Mouse (Mus musculus) midbrain, embryonic 12.5 days (tissue): Measurements from ENCODE around the gene Usp4. TPM values are rescaled to one million over a fixed set of nuclear protein-coding genes. Genes with fewer than 3 reads are reported as not detected.

Experiments used
- ATAC-seq: fragments of 200-750 bp; cut with Nextera tagmentation; 2 replicates; pipeline ENCODE4 v1.8.0; 2017; ENCODE audit warnings: low read depth, moderate TSS enrichment, moderate library complexity; ENCODE audit not compliant: low FRiP score
- H3K27ac ChIP-seq: fragments of 300-500 bp; sonication (generic); replicated peaks from 2 replicates; pipeline ENCODE4 v1.5.1; 2016; ENCODE audit warnings: mild to moderate bottlenecking
- H3K27me3 ChIP-seq: fragments of 300-500 bp; sonication (generic); 2 replicates; pipeline ENCODE4 v1.6.1; 2016; ENCODE audit warnings: mild to moderate bottlenecking
- H3K36me3 ChIP-seq: fragments of 300-500 bp; sonication (generic); 2 replicates; pipeline ENCODE4 v1.6.1; 2016
- H3K4me1 ChIP-seq: fragments of 300-500 bp; sonication (generic); 2 replicates; pipeline ENCODE4 v1.6.1; 2016
- H3K4me2 ChIP-seq: fragments of 300-500 bp; sonication (generic); replicated peaks from 2 replicates; pipeline ENCODE4 v1.6.1; 2016; ENCODE audit warnings: mild to moderate bottlenecking, moderate library complexity
- H3K4me3 ChIP-seq: fragments of 300-500 bp; sonication (generic); 2 replicates; pipeline ENCODE4 v1.5.1; 2016; ENCODE audit warnings: mild to moderate bottlenecking
- H3K9ac ChIP-seq: fragments of 300-500 bp; sonication (generic); replicated peaks from 2 replicates; pipeline ENCODE4 v1.6.1; 2016; ENCODE audit warnings: mild to moderate bottlenecking, moderate library complexity
- H3K9me3 ChIP-seq: fragments of 300-500 bp; sonication (generic); 2 replicates; pipeline ENCODE4 v1.6.1; 2016; ENCODE audit warnings: mild to moderate bottlenecking
- WGBS: fragments of 180-500 bp; shearing (Covaris S2); methylation state at CpG from one replicate; pipeline ENCODE4 v1.1.7; 2016; 5-methylcytosine and 5-hydroxymethylcytosine counted together
- polyA plus RNA-seq: library from polyadenylated mRNA; unstranded; fragments of >200 nt; fragmentation: Nextera tagmentation; extraction: Ambion mirVana; gene quantifications from 2 replicates; pipeline ENCODE4 v1.2.1, GENCODE M21; 2016

The Usp4 gene
- polyA plus RNA-seq, 1 experiment from 2014 or later, result 135 TPM

- no peak overlapping the region for H3K27ac ChIP-seq
- H3K36me3 ChIP-seq, result peaks cover 40% of the 10 kb centered on the region
- 89% methylated on average over 1 of the region's 1 CpGs for WGBS
- no peak overlapping the region for H3K4me3 ChIP-seq
- no peak overlapping the region for H3K9ac ChIP-seq
- H3K9me3 ChIP-seq, result no peaks in the 10 kb centered on the region
- H3K4me1 ChIP-seq, result no peaks in the 10 kb centered on the region
- no peaks in the 10 kb centered on the region for H3K27me3 ChIP-seq
- no peak for ATAC-seq
- H3K4me2 ChIP-seq, result no peak overlapping the region
Measured at GRCm38 (mm10) chr9:108324784-108325183, 22.9 kb upstream of the Usp4 start.

GRCm38 (mm10) chr9:108325811-108326210, 21.8 kb upstream of the Usp4 start:
- Histone ChIP-seq H3K9ac (no peak overlapping the region), H3K27me3 (no peaks in the 10 kb centered on the region), H3K27ac (no peak overlapping the region), H3K4me2 (no peak overlapping the region), H3K4me1 (no peaks in the 10 kb centered on the region), H3K36me3 (peaks cover 43% of the 10 kb centered on the region), H3K4me3 (no peak overlapping the region), H3K9me3 (no peaks in the 10 kb centered on the region)
- WGBS, result 91% methylated on average over 2 of the region's 2 CpGs
- ATAC-seq, result no peak

GRCm38 (mm10) chr9:108337848-108338550, 9.7 kb upstream of the Usp4 start:
- no peaks in the 10 kb centered on the region for H3K9me3 ChIP-seq

GRCm38 (mm10) chr9:108338551-108338885, 9.1 kb upstream of the Usp4 start:
- Histone ChIP-seq H3K9ac (peak overlapping the region; percentile 92; the same call in 1 of the 2 replicates), H3K4me1 (peaks cover 19% of the 10 kb centered on the region), H3K27ac (peak overlapping the region; percentile 91), H3K27me3 (no peaks in the 10 kb centered on the region), H3K36me3 (peaks cover 30% of the 10 kb centered on the region), H3K9me3 (no peaks in the 10 kb centered on the region), H3K4me2 (peak overlapping the region; percentile 78), H3K4me3 (peak overlapping the region; percentile 81)
- peak; percentile 20; the same call in 1 of the 2 replicates for ATAC-seq
- WGBS, result 28% methylated on average over 6 of the region's 6 CpGs

More at GRCm38 (mm10) chr9:108337848-108338550, 9.7 kb upstream of the Usp4 start:
- Histone ChIP-seq H3K4me2 (peak overlapping the region; percentile 78), H3K27me3 (no peaks in the 10 kb centered on the region), H3K9ac (no peak overlapping the region), H3K27ac (peak overlapping the region; percentile 91), H3K36me3 (peaks cover 34% of the 10 kb centered on the region), H3K4me3 (no peak overlapping the region), H3K4me1 (peaks cover 19% of the 10 kb centered on the region)
- ATAC-seq, result no peak
- WGBS, result 71% methylated on average over 10 of the region's 10 CpGs

- H3K4me1 ChIP-seq, result peaks cover 19% of the 10 kb centered on the region
- H3K27me3 ChIP-seq, result no peaks in the 10 kb centered on the region
- peak within 1 kb of the TSS; percentile 81 for H3K4me3 ChIP-seq
- under 1% methylated on average over 49 of the region's 49 CpGs for WGBS
- H3K9ac ChIP-seq, result peak within 1 kb of the TSS; percentile 92
- peak within 1 kb of the TSS; percentile 91 for H3K27ac ChIP-seq
- H3K9me3 ChIP-seq, result no peaks in the 10 kb centered on the region
- ATAC-seq, result peak; percentile 95
- H3K4me2 ChIP-seq, result peak within 1 kb of the TSS; percentile 78
- H3K36me3 ChIP-seq, result peaks cover 24% of the 10 kb centered on the region
Measured at GRCm38 (mm10) chr9:108338886-108339781, 8.5 kb upstream of the Usp4 start, which contains the start of gene Gpx1. Gene Gpx1, plus strand, starts transcription at chr9:108338903.

- WGBS, result 17% methylated on average over 20 of the region's 20 CpGs
- peaks cover 17% of the 10 kb centered on the region for H3K36me3 ChIP-seq
- peak overlapping the region; percentile 78 for H3K4me2 ChIP-seq
- peaks cover 19% of the 10 kb centered on the region for H3K4me1 ChIP-seq
- H3K27me3 ChIP-seq, result no peaks in the 10 kb centered on the region
- no peaks in the 10 kb centered on the region for H3K9me3 ChIP-seq
- H3K27ac ChIP-seq, result peak overlapping the region; percentile 91
- no peak for ATAC-seq
- peak overlapping the region; percentile 92 for H3K9ac ChIP-seq
- peak overlapping the region; percentile 81 for H3K4me3 ChIP-seq
Measured at GRCm38 (mm10) chr9:108339886-108340257, 7.8 kb upstream of the Usp4 start.

GRCm38 (mm10) chr9:108340258-108341138, 7.2 kb upstream of the Usp4 start:
- peak overlapping the region; percentile 78 for H3K4me2 ChIP-seq
- peaks cover 19% of the 10 kb centered on the region for H3K4me1 ChIP-seq
- peak overlapping the region; percentile 92 for H3K9ac ChIP-seq
- peaks cover 11% of the 10 kb centered on the region for H3K36me3 ChIP-seq
- no peaks in the 10 kb centered on the region for H3K9me3 ChIP-seq
- peak overlapping the region; percentile 46; the same call in 1 of the 2 replicates for H3K27ac ChIP-seq
- H3K4me3 ChIP-seq, result peak overlapping the region; percentile 81
- no peaks in the 10 kb centered on the region for H3K27me3 ChIP-seq
- 69% methylated on average over 10 of the region's 10 CpGs for WGBS
- no peak for ATAC-seq

- H3K9me3 ChIP-seq, result no peaks in the 10 kb centered on the region
- H3K27ac ChIP-seq, result no peak overlapping the region; the same call in 1 of the 2 replicates
- no peak overlapping the region for H3K4me3 ChIP-seq
- H3K4me1 ChIP-seq, result peaks cover 19% of the 10 kb centered on the region
- H3K9ac ChIP-seq, result no peak overlapping the region
- 88% methylated on average over 5 of the region's 5 CpGs for WGBS
- ATAC-seq, result no peak
- no peak overlapping the region for H3K4me2 ChIP-seq
- H3K36me3 ChIP-seq, result peaks cover 6% of the 10 kb centered on the region
- H3K27me3 ChIP-seq, result no peaks in the 10 kb centered on the region
Measured at GRCm38 (mm10) chr9:108341139-108341475, 6.5 kb upstream of the Usp4 start.

GRCm38 (mm10) chr9:108341801-108342200, 5.9 kb upstream of the Usp4 start:
- no peak for ATAC-seq
- Histone ChIP-seq H3K9ac (no peak overlapping the region), H3K4me2 (no peak overlapping the region), H3K36me3 (0 out of 2 replicates have a peak, but pooled peaks cover 4% of the 10 kb centered on the region), H3K27ac (peak overlapping the region; percentile 10; the same call in 1 of the 2 replicates), H3K4me1 (peaks cover 22% of the 10 kb centered on the region), H3K4me3 (no peak overlapping the region), H3K27me3 (no peaks in the 10 kb centered on the region), H3K9me3 (no peaks in the 10 kb centered on the region)

- ATAC-seq, result no peak
- peak overlapping the region; percentile 10; the same call in 1 of the 2 replicates for H3K27ac ChIP-seq
- 0 out of 2 replicates have a peak, but pooled peaks cover 4% of the 10 kb centered on the region for H3K36me3 ChIP-seq
- H3K4me3 ChIP-seq, result no peak overlapping the region
- H3K9ac ChIP-seq, result no peak overlapping the region
- 64% methylated on average over 5 of the region's 5 CpGs for WGBS
- no peaks in the 10 kb centered on the region for H3K9me3 ChIP-seq
- H3K4me1 ChIP-seq, result peaks cover 24% of the 10 kb centered on the region
- H3K4me2 ChIP-seq, result no peak overlapping the region
- no peaks in the 10 kb centered on the region for H3K27me3 ChIP-seq
Measured at GRCm38 (mm10) chr9:108342301-108342831, 5.3 kb upstream of the Usp4 start.

- Histone ChIP-seq H3K4me1 (peaks cover 24% of the 10 kb centered on the region), H3K9ac (no peak overlapping the region), H3K4me3 (no peak overlapping the region), H3K9me3 (no peaks in the 10 kb centered on the region), H3K27me3 (no peaks in the 10 kb centered on the region), H3K27ac (no peak overlapping the region), H3K4me2 (no peak overlapping the region), H3K36me3 (no peaks in the 10 kb centered on the region)
- 86% methylated on average over 3 of the region's 3 CpGs for WGBS
- no peak for ATAC-seq
Measured at GRCm38 (mm10) chr9:108343331-108343730, 4.3 kb upstream of the Usp4 start.
